Mouse (Mus musculus) right cerebral cortex, adult 2 months (tissue): ENCODE measurements at regions not wholly inside any gene's neighbourhood (a gene's known extent, or its start where the extent isn't known, plus 50 kb on each side); places are given as distances from the start of the nearest gene placed in this dataset.

Experiments used
- DNase-seq, 2 experiments: peaks; one replicate each; pipeline ENCODE4 v3.0.0; 2021 to 2022; ENCODE audit warnings: low spot score in 2 of 2

GRCm38 (mm10) chr14:62071140-62071539, 221.2 kb upstream of the Rnaseh2b start:
- DNase-seq, result no peak

- no peak for DNase-seq
Observed at GRCm38 (mm10) chr14:62084047-62084446, 208.3 kb upstream of the Rnaseh2b start.

- no peak for DNase-seq
Observed at GRCm38 (mm10) chr14:62088174-62088573, 204.2 kb upstream of the Rnaseh2b start.

GRCm38 (mm10) chr14:62117532-62117931, 174.9 kb upstream of the Rnaseh2b start:
- DNase-seq, result no peak

- DNase-seq, result no peak
Observed at GRCm38 (mm10) chr14:62118542-62118953, 173.8 kb upstream of the Rnaseh2b start.

GRCm38 (mm10) chr14:62128918-62129317, 163.5 kb upstream of the Rnaseh2b start:
- no peak for DNase-seq

GRCm38 (mm10) chr14:62132353-62132816, 160.0 kb upstream of the Rnaseh2b start:
- no peak for DNase-seq

GRCm38 (mm10) chr14:62137981-62138380, 154.4 kb upstream of the Rnaseh2b start:
- DNase-seq, result peak; percentile 11

- no peak for DNase-seq
Observed at GRCm38 (mm10) chr14:62144385-62145030, 147.9 kb upstream of the Rnaseh2b start.

GRCm38 (mm10) chr14:62157038-62157716, 135.2 kb upstream of the Rnaseh2b start:
- no peak for DNase-seq

- DNase-seq, result no peak
Observed at GRCm38 (mm10) chr14:62159690-62160089, 132.7 kb upstream of the Rnaseh2b start.

- DNase-seq, result no peak
Observed at GRCm38 (mm10) chr14:62163120-62163796, 129.1 kb upstream of the Rnaseh2b start.

GRCm38 (mm10) chr14:62164918-62165317, 127.5 kb upstream of the Rnaseh2b start:
- DNase-seq, result no peak

- DNase-seq, result no peak
Observed at GRCm38 (mm10) chr14:62166006-62166405, 126.4 kb upstream of the Rnaseh2b start.

- DNase-seq, result no peak
Observed at GRCm38 (mm10) chr14:62166596-62166995, 125.8 kb upstream of the Rnaseh2b start.

GRCm38 (mm10) chr14:62167090-62167489, 125.3 kb upstream of the Rnaseh2b start:
- no peak for DNase-seq

GRCm38 (mm10) chr14:62168711-62169110, 123.7 kb upstream of the Rnaseh2b start:
- DNase-seq, result no peak

- no peak for DNase-seq
Observed at GRCm38 (mm10) chr14:62170385-62170784, 122.0 kb upstream of the Rnaseh2b start.

GRCm38 (mm10) chr14:62171256-62172047, 120.9 kb upstream of the Rnaseh2b start:
- DNase-seq, result no peak

- DNase-seq, result peak; percentile 68 to 71
Observed at GRCm38 (mm10) chr14:62173835-62174530, 118.4 kb upstream of the Rnaseh2b start.

- no peak for DNase-seq
Observed at GRCm38 (mm10) chr14:62175384-62176048, 116.9 kb upstream of the Rnaseh2b start.
